Mouse (Mus musculus) cortical plate, adult 2 months (tissue): ENCODE data around the gene Nme3.

Source experiments
- CTCF ChIP-seq: fragments of 200-500 bp; IDR thresholded peaks from 2 replicates; pipeline ENCODE4 v1.5.1; 2011; ENCODE audit warnings: mild to moderate bottlenecking, control low read depth, low read length; ENCODE audit not compliant: insufficient read depth; ENCODE audit errors: extremely low read depth
- POLR2A ChIP-seq: fragments of 200-500 bp; IDR thresholded peaks from 2 replicates; pipeline ENCODE4 v1.6.1; 2011; ENCODE audit warnings: mild to moderate bottlenecking, low read length, control low read depth; ENCODE audit not compliant: insufficient read depth; ENCODE audit errors: extremely low read depth

- TF ChIP-seq CTCF (no peak), POLR2A (no peak)
These were observed 5.8 kb downstream of the Nme3 start for GRCm38 (mm10) chr17:24902124-24902523.
